Mouse (Mus musculus): ENCODE measurements around the gene Acin1. TPM values are rescaled to one million over a fixed set of nuclear protein-coding genes. Genes with fewer than 3 reads are reported as not detected.

Acin1 gene
- polyA plus RNA-seq (2015; fragmentation: Nextera tagmentation; extraction: Ambion mirVana): 69.1 and 73.5 TPM in 2 replicates

DNA sequence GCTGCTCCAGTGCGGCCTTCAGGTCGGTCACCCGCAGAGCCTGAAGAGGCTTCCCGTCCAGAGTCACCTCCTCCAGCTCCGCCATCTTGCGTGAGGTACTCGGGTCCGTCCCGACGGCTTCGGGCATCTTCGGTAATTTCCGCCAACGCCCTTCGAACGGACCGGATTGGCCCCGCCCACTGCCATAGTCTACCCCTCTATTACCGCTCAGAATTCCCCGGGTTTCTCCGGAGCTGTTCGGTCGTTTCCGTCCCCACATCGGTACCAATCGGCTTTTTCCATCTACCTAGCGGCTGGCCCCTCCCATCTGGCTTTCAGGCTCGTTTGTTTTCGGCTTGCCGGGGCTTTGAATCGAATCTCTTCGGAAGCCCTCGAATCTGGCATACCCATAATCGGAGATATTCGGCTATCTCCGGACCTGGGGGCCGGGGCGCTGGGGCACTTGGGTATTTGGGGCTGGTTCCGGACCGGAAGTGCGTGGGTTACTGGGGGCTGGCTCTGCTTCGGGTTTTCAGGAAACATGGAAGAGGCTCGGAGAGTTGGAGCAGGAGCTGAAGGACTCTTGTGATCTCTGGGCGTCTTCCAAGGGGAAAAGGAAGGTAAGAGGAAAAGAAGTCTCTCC lies at the start of gene Acin1:
Acin1 (minus strand) TSS at position 410 of the 622 bp plus-strand sequence.
- Histone ChIP-seq H3K9ac (ENCODE audit: low read length) (peak within 1 kb of the TSS; percentile 100), H3K4me2 (ENCODE audit: low read depth, low read length) (peak within 1 kb of the TSS; percentile 92), H3K36me3 (ENCODE audit: control insufficient read depth, insufficient read depth) (peaks cover 19% of the 10 kb centered on the region), H3K27me3 (ENCODE audit: control insufficient read depth, insufficient read depth, low read length) (no peaks in the 10 kb centered on the region), H3K9me3 (replicated peaks; ENCODE audit: control insufficient read depth, low read length) (no peaks in the 10 kb centered on the region), H3K4me1 (ENCODE audit: control insufficient read depth, insufficient read depth, low read length) (peaks cover 27% of the 10 kb centered on the region), H3K4me3 (ENCODE audit: low read length) (peak within 1 kb of the TSS; percentile 96), H3K27ac (ENCODE audit: low read length) (peak within 1 kb of the TSS; percentile 99)
- ATAC-seq (replicated peaks; ENCODE audit: extremely low read depth, insufficient read depth, low FRiP score): peak; percentile 97
- WGBS: 0% methylated on average over 44 of the region's 44 CpGs

DNA sequence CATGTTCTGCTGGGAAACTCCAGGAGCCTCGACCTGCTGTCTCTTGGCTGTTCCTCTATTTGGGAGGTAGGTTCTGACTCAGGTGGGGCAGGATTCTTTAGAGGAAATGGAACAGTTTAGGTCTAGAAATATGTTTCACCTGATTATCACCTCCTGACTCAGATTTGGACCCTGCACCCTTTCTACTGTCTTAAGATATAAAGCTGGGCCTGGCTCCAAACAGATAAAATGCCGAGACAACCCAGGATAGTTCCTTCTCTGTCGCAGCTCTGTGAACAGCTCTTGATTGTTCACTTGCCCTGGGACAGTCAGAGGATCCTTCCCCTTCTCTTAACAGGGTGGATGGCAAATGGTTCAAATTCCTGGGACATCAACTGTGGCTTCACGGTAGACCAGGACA lies 48.5 kb upstream of the Acin1 start:
- no peak overlapping the region for H3K4me2 ChIP-seq (ENCODE audit: low read depth, low read length)
- no peak overlapping the region for H3K4me3 ChIP-seq (ENCODE audit: low read length)
- H3K9ac ChIP-seq (ENCODE audit: low read length): no peak overlapping the region
- no peak for ATAC-seq (replicated peaks; ENCODE audit: extremely low read depth, insufficient read depth, low FRiP score)
- H3K27me3 ChIP-seq (ENCODE audit: control insufficient read depth, insufficient read depth, low read length): no peaks in the 10 kb centered on the region
- peaks cover 6% of the 10 kb centered on the region for H3K4me1 ChIP-seq (ENCODE audit: control insufficient read depth, insufficient read depth, low read length)
- H3K9me3 ChIP-seq (replicated peaks; ENCODE audit: control insufficient read depth, low read length): no peaks in the 10 kb centered on the region
- 58% methylated on average over 4 of the region's 4 CpGs for WGBS
- H3K36me3 ChIP-seq (ENCODE audit: control insufficient read depth, insufficient read depth): no peaks in the 10 kb centered on the region
- no peak overlapping the region for H3K27ac ChIP-seq (ENCODE audit: low read length)

- H3K4me2 ChIP-seq (ENCODE audit: low read depth, low read length): no peak overlapping the region
- H3K27ac ChIP-seq (ENCODE audit: low read length): no peak overlapping the region
- H3K27me3 ChIP-seq (ENCODE audit: control insufficient read depth, insufficient read depth, low read length): no peaks in the 10 kb centered on the region
- WGBS: 72% methylated on average over 4 of the region's 4 CpGs
- peaks cover 6% of the 10 kb centered on the region for H3K4me1 ChIP-seq (ENCODE audit: control insufficient read depth, insufficient read depth, low read length)
- H3K4me3 ChIP-seq (ENCODE audit: low read length): no peak overlapping the region
- no peaks in the 10 kb centered on the region for H3K36me3 ChIP-seq (ENCODE audit: control insufficient read depth, insufficient read depth)
- no peak overlapping the region for H3K9ac ChIP-seq (ENCODE audit: low read length)
- no peaks in the 10 kb centered on the region for H3K9me3 ChIP-seq (replicated peaks; ENCODE audit: control insufficient read depth, low read length)
- ATAC-seq (replicated peaks; ENCODE audit: extremely low read depth, insufficient read depth, low FRiP score): no peak
These were observed 47.3 kb upstream of the Acin1 start for GRCm38 (mm10) chr14:54734004-54734403.

- no peak overlapping the region for H3K4me2 ChIP-seq (ENCODE audit: low read depth, low read length)
- no peak for ATAC-seq (replicated peaks; ENCODE audit: extremely low read depth, insufficient read depth, low FRiP score)
- H3K4me1 ChIP-seq (ENCODE audit: control insufficient read depth, insufficient read depth, low read length): peaks cover 6% of the 10 kb centered on the region
- no peak overlapping the region for H3K4me3 ChIP-seq (ENCODE audit: low read length)
- H3K27me3 ChIP-seq (ENCODE audit: control insufficient read depth, insufficient read depth, low read length): no peaks in the 10 kb centered on the region
- 93% methylated on average over 8 of the region's 8 CpGs for WGBS
- H3K36me3 ChIP-seq (ENCODE audit: control insufficient read depth, insufficient read depth): no peaks in the 10 kb centered on the region
- no peaks in the 10 kb centered on the region for H3K9me3 ChIP-seq (replicated peaks; ENCODE audit: control insufficient read depth, low read length)
- no peak overlapping the region for H3K27ac ChIP-seq (ENCODE audit: low read length)
- no peak overlapping the region for H3K9ac ChIP-seq (ENCODE audit: low read length)
These were observed 45.5 kb upstream of the Acin1 start for GRCm38 (mm10) chr14:54732206-54732605.

DNA sequence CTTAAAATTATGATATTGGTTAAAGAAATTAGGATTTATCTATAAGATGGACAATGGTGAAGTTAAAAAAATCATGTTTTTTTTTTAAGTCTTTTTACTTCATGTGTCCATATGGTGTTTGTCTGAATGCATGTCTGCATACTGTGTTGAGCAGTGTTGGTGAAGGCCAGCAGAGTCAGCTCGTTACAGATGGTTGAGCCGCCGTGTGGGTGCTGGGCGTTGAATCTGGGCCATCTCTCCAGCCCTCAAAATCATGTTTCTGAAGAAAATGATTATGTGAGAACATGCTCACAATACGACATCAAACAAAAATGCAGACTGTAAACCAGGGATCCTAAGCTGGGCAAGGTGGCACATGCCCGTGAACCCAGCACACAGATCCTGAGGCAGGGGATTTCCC lies 43.6 kb upstream of the Acin1 start:
- H3K4me3 ChIP-seq (ENCODE audit: low read length): no peak overlapping the region
- H3K9me3 ChIP-seq (replicated peaks; ENCODE audit: control insufficient read depth, low read length): no peaks in the 10 kb centered on the region
- no peaks in the 10 kb centered on the region for H3K36me3 ChIP-seq (ENCODE audit: control insufficient read depth, insufficient read depth)
- no peak overlapping the region for H3K4me2 ChIP-seq (ENCODE audit: low read depth, low read length)
- no peak overlapping the region for H3K9ac ChIP-seq (ENCODE audit: low read length)
- no peaks in the 10 kb centered on the region for H3K4me1 ChIP-seq (ENCODE audit: control insufficient read depth, insufficient read depth, low read length)
- H3K27me3 ChIP-seq (ENCODE audit: control insufficient read depth, insufficient read depth, low read length): no peaks in the 10 kb centered on the region
- ATAC-seq (replicated peaks; ENCODE audit: extremely low read depth, insufficient read depth, low FRiP score): no peak
- 87% methylated on average over 6 of the region's 6 CpGs for WGBS
- H3K27ac ChIP-seq (ENCODE audit: low read length): no peak overlapping the region

DNA sequence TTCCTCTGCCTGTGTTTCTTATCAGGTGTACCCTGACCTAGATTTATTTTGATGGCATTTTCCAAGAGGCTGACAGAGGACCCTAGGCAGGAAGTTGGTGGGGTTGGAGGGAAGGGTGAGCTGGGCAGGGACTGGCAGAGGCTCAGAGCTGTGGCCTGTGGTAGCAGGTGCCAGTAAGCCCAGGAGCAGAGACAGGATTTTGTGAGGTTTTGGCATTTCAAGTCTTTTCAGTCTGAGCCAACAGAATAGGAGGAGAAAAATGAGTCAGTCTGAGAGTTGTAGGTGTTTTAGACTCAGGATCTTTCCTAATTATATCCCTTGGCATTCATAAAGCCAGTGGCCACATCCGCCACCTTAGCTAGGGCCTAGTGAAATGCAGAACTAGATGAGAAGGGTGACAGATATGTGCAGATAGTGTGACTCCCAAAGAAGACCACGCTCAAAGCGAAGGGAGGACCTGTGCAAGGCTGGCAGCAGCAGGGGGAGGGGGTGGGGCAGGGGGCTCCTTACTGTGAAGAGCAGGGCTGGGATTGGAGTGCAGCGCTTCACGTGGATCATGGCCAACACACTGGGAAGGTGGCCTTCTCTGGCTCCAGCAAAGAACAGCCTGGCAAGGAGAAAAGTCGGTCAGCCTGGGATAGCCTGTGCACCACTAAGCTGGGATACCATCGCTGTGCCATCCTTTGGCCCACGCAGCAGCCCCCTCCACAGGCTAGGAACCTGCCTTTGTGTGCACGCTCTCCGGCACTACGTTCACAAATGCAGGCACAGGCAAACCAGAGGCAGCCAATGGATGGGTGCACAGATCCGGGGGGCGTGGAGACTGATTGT lies 42.3 kb upstream of the Acin1 start:
- 73% methylated on average over 13 of the region's 13 CpGs for WGBS
- ATAC-seq (replicated peaks; ENCODE audit: extremely low read depth, insufficient read depth, low FRiP score): no peak
- no peak overlapping the region for H3K4me2 ChIP-seq (ENCODE audit: low read depth, low read length)

DNA sequence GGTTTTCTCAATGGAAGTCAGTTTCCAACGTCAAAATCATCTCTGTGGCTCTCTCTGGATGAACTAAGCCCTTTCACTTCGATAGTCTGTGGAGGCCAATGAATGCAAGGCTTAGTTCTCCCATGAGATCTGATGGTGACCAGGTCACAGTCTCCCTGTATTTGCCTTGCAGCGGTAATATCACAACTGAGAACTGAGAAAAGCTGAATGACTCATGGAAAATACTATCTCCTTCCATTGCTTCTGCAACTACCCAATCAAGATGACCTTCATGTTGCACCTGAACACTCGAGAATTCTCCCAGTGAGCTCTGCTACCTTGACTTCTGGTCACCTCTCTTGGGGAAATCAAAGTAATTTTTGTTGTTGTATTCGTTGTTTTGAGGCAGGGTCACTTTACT lies 40.8 kb upstream of the Acin1 start:
- WGBS: 68% methylated on average over 5 of the region's 5 CpGs
- H3K9me3 ChIP-seq (replicated peaks; ENCODE audit: control insufficient read depth, low read length): no peaks in the 10 kb centered on the region

More for the DNA sequence above, 42.3 kb upstream of the Acin1 start:
- H3K4me1 ChIP-seq (ENCODE audit: control insufficient read depth, insufficient read depth, low read length): no peaks in the 10 kb centered on the region
- no peak overlapping the region for H3K27ac ChIP-seq (ENCODE audit: low read length)
- no peaks in the 10 kb centered on the region for H3K9me3 ChIP-seq (replicated peaks; ENCODE audit: control insufficient read depth, low read length)
- no peaks in the 10 kb centered on the region for H3K36me3 ChIP-seq (ENCODE audit: control insufficient read depth, insufficient read depth)
- no peak overlapping the region for H3K9ac ChIP-seq (ENCODE audit: low read length)
- H3K4me3 ChIP-seq (ENCODE audit: low read length): no peak overlapping the region
- H3K27me3 ChIP-seq (ENCODE audit: control insufficient read depth, insufficient read depth, low read length): no peaks in the 10 kb centered on the region

DNA sequence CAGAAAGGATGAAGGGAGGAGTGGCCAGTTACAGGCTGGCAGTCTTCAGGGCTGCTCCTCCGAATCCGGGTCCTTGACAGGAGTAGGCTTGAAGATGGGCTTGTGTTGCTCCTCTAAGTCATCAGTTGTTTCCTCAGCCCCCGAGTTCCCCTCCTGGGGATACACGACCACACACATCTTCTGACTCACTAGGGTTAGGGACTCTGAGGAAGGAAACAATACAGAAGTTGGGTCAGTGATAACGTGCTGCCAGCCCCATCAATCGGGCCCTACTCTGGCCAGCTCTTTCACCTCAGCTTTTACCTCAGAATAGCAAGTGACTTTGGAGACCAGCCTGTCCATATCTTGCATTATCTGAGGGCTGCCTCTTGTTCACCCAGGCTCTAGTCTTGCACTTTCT lies 37.3 kb upstream of the Acin1 start:
- H3K27ac ChIP-seq (ENCODE audit: low read length): no peak overlapping the region

More for the DNA sequence above, 40.8 kb upstream of the Acin1 start:
- H3K27me3 ChIP-seq (ENCODE audit: control insufficient read depth, insufficient read depth, low read length): no peaks in the 10 kb centered on the region
- H3K4me1 ChIP-seq (ENCODE audit: control insufficient read depth, insufficient read depth, low read length): no peaks in the 10 kb centered on the region
- H3K9ac ChIP-seq (ENCODE audit: low read length): no peak overlapping the region
- H3K36me3 ChIP-seq (ENCODE audit: control insufficient read depth, insufficient read depth): no peaks in the 10 kb centered on the region
- H3K27ac ChIP-seq (ENCODE audit: low read length): no peak overlapping the region
- H3K4me3 ChIP-seq (ENCODE audit: low read length): no peak overlapping the region
- ATAC-seq (replicated peaks; ENCODE audit: extremely low read depth, insufficient read depth, low FRiP score): no peak
- H3K4me2 ChIP-seq (ENCODE audit: low read depth, low read length): no peak overlapping the region

DNA sequence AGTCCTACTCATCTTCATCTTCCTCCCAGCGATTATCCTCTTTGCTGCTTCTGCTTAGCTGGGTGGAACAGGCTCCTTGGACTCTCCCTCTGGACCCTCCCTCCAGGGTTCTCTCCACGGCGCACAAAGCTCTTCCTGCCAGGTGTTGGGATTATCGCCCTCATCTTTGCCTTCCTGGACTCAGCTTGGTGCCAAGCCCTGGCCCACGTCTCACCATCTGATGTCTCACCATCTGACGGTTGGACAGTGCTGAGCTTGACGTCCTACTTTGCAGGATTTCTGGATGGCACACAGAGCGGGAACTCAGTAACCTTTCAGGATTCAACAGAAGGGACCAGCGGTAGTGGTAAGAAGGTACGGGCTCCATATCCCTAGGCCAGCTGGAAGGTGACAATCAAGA lies 35.0 kb upstream of the Acin1 start:
- WGBS: 81% methylated on average over 10 of the region's 10 CpGs
- H3K36me3 ChIP-seq (ENCODE audit: control insufficient read depth, insufficient read depth): no peaks in the 10 kb centered on the region
- H3K4me2 ChIP-seq (ENCODE audit: low read depth, low read length): no peak overlapping the region
- no peak for ATAC-seq (replicated peaks; ENCODE audit: extremely low read depth, insufficient read depth, low FRiP score)
- no peaks in the 10 kb centered on the region for H3K27me3 ChIP-seq (ENCODE audit: control insufficient read depth, insufficient read depth, low read length)
- no peak overlapping the region for H3K27ac ChIP-seq (ENCODE audit: low read length)
- H3K9me3 ChIP-seq (replicated peaks; ENCODE audit: control insufficient read depth, low read length): no peaks in the 10 kb centered on the region
- H3K9ac ChIP-seq (ENCODE audit: low read length): no peak overlapping the region
- H3K4me3 ChIP-seq (ENCODE audit: low read length): no peak overlapping the region
- H3K4me1 ChIP-seq (ENCODE audit: control insufficient read depth, insufficient read depth, low read length): no peaks in the 10 kb centered on the region

More for the DNA sequence above, 37.3 kb upstream of the Acin1 start:
- H3K4me3 ChIP-seq (ENCODE audit: low read length): no peak overlapping the region
- H3K4me2 ChIP-seq (ENCODE audit: low read depth, low read length): no peak overlapping the region
- H3K9ac ChIP-seq (ENCODE audit: low read length): no peak overlapping the region
- no peaks in the 10 kb centered on the region for H3K27me3 ChIP-seq (ENCODE audit: control insufficient read depth, insufficient read depth, low read length)
- WGBS: 60% methylated on average over 6 of the region's 6 CpGs
- H3K36me3 ChIP-seq (ENCODE audit: control insufficient read depth, insufficient read depth): no peaks in the 10 kb centered on the region
- no peaks in the 10 kb centered on the region for H3K4me1 ChIP-seq (ENCODE audit: control insufficient read depth, insufficient read depth, low read length)
- no peak for ATAC-seq (replicated peaks; ENCODE audit: extremely low read depth, insufficient read depth, low FRiP score)
- H3K9me3 ChIP-seq (replicated peaks; ENCODE audit: control insufficient read depth, low read length): no peaks in the 10 kb centered on the region
